Mouse (Mus musculus): ENCODE measurements around the gene Skint6.

DNA sequence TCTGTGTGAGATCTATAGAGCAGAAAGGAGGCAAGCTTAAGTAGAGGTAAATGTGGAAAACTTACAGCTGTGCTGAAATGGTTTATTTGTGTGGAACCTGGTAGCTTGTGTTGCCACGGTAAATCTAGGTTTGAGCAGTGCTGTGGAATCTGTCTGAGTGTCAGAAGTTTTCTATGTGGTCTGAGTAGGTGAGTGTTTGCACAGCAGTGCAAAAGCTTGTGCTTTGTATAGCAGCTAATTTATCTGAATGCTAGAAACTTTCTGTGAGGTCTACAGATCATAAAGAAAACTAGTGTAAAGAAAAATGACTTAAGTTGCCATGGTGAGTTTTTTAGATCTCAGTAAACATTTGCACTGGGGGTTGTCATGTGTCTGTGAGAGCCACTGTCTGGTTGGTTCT, 34.1 kb upstream of the Skint6 start:
- TF ChIP-seq MAX (IDR thresholded peaks at IDR 0.05; ENCODE audit: low read depth), result no peak
- TF ChIP-seq USF1 (IDR thresholded peaks at IDR 0.05; ENCODE audit: low read depth), result no peak
- TF ChIP-seq CEBPB (IDR thresholded peaks at IDR 0.05; ENCODE audit: insufficient read depth, poor library complexity, severe bottlenecking), result no peak
- no peak for TF ChIP-seq POLR2A (IDR thresholded peaks at IDR 0.05; ENCODE audit: insufficient read length, low read depth)
- TF ChIP-seq MYOD1 (IDR thresholded peaks at IDR 0.05; ENCODE audit: control insufficient read depth in 1 of 3, insufficient read length in 2 of 3, low read depth in 2 of 3), result no peak
- no peak for TF ChIP-seq TCF12 (IDR thresholded peaks at IDR 0.05; ENCODE audit: insufficient read depth, poor library complexity, severe bottlenecking)

Measured in myocyte (in vitro differentiated cells).